Mouse (Mus musculus) frontal cortex, postnatal 25 days (tissue): ENCODE measurements around the gene Ferd3l.

Experiments
- DNase-seq, 2 experiments: peaks; one replicate each; pipeline ENCODE4 v3.0.0; 2022; ENCODE audit warnings: low spot score in 2 of 2

The Ferd3l gene

DNA sequence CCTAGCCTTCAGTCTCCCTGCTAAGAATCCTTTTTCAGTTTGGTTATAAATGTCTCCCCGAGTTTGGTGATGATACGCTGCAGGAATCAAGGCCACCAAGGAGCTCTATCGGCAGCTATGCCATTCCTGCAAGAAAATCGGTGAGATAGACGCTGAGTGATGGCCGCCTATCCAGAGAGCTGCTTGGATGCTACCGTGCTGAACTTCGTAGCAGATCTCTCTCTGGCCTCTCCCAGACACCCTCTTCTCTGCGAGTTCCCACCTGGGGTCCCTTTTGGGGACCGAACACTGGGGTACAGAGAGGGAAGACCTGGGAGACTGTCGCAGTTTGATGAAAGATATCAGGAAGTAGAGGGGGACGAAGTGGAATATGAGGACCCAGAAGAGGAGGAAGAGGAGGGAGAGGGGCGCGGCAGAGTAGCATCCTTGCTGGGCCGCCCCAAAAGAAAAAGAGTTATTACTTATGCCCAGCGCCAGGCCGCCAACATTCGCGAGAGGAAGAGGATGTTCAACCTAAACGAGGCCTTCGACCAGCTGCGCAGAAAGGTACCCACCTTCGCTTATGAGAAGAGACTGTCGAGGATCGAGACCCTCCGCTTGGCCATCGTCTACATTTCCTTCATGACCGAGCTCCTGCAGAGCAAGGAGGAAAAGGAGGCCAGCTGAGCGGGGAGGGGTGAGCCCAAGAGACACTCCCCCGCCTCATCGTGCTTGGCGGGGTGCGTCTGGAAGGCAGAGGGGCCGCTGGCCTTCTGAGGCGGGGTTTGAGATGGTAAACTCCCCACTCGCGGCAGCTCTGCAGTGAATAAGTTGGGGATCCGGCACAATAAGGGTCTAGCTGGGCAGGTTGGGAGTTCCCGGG is at the start of gene Ferd3l:
Gene Ferd3l (plus strand): TSS at position 95 of the 862 bp plus-strand sequence.
- no peak for DNase-seq

DNA sequence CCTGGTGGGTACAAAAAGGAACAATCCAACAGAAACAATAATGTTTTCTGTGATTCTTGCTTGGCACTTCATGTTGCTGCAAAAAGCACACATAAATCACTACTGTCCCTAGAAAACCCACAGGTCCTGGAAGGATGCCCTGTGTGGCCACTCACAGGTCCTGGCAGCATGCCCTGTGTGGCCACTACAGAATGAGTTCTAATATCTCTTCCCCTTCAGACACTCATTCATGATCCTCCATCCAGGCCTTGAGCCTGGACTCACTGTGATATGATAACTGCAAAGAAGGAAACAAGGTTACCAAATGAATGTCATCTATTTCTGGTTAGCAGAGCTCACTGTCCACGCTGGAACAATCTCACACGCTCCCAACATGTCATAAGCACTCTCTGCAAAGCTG is 34.3 kb upstream of the Ferd3l start:
- DNase-seq, result no peak

GRCm38 (mm10) chr12:33894621-33895020 is 33.6 kb upstream of the Ferd3l start:
- no peak for DNase-seq

- DNase-seq, result no peak
Observed at GRCm38 (mm10) chr12:33926751-33927150, 1.5 kb upstream of the Ferd3l start.

- peak in 1 of 2 experiments; percentile 4 for DNase-seq
Observed at GRCm38 (mm10) chr12:33927334-33928098, 709 bp upstream of the Ferd3l start.

DNA sequence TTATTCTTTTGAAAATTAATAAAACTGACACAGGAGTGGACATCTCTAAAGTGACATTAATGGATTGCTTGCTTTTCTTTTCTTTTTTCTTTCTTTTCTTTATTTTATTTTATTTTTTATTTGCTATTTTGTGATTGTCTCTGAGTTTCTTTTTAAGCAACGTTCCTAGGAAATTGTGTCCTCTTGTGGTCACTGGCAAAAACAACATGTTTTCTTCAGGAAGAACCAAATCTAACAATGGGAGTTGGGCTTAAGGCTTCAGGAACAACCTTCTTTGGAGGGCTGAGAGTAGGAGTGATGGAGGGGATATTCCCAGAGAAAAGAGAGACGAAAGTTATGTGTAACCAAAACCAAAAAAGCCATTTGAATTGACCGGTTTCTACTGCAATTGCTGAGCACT is 24.6 kb downstream of the Ferd3l start:
- DNase-seq, result no peak

GRCm38 (mm10) chr12:33954931-33955565 is 26.8 kb downstream of the Ferd3l start:
- DNase-seq, result no peak

GRCm38 (mm10) chr12:33955606-33956295 is 27.5 kb downstream of the Ferd3l start:
- no peak for DNase-seq

DNA sequence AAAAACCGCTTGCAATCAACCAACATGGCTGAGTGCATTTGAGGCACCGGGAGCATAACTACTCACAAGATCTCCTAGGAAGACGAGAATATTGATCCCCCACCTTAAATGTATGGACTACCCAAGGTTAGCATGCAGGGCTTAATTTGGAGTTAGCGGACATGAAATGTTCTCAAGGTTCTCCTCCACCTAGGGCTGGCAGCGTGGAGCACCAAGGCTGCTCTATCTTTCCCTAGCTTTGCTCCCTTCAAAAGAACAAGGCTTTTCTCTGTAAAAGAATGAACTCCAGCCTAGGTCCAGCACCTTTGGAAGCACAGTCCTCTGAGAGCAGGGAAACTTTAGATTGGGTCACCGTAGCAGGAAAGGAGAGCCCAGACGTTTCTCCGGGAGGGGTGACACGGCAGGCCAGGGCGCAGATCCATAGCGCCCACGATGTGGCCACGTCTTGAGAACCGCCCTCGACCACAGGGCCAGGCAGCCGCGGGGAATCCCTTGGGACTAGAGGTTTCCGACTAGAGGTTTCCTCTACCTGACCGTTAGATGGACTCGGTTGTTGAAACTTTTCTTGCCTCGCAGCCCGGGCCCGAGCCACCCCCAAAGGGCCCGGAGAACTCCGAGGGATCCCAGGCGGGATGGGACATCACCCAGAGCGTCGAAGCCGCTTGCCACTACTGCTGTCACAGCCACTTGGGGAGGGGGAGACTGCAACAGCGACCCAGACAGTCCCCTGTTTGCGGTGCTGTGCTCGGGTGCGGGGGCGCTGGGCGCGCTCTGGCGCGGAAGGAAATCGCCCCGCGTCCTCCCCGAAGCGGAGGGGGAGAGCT is 28.6 kb downstream of the Ferd3l start:
- DNase-seq, result no peak

DNA sequence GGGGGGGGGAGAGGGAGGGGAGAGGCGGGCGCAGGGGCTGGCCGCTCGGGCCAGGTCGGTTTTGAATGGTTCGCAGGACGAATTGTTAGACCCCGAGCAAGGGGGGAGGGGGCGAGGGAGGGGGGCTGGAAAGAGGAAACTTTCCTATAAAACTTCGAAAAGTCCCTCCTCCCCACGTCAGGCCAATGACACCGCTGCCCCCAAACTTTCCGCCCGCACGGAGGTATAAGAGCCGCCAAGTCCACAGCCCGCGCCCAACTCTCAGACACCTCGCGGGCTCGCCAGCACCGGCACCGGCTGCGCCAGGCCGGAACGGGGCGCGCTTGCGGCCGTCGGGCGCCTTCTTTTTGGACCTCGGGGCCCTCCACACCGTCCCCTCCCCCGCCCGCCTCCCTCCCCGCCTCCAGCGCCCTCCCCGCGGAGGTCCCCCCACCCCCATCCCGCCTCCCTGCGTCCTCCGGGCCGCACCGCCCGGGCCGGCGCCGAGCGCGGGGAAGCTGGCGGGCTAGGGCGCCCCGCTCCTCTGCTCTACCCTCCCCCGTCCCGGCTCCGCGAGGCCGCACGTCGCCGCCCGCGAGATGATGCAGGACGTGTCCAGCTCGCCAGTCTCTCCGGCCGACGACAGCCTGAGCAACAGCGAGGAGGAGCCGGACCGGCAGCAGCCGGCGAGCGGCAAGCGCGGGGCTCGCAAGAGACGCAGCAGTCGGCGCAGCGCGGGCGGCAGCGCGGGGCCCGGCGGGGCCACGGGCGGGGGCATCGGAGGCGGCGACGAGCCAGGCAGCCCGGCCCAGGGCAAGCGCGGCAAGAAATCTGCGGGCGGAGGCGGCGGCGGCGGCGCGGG is 29.4 kb downstream of the Ferd3l start, which contains the start of gene Twist1:
Gene Twist1 (plus strand): TSS at position 272 of the 841 bp plus-strand sequence.
- no peak for DNase-seq

DNA sequence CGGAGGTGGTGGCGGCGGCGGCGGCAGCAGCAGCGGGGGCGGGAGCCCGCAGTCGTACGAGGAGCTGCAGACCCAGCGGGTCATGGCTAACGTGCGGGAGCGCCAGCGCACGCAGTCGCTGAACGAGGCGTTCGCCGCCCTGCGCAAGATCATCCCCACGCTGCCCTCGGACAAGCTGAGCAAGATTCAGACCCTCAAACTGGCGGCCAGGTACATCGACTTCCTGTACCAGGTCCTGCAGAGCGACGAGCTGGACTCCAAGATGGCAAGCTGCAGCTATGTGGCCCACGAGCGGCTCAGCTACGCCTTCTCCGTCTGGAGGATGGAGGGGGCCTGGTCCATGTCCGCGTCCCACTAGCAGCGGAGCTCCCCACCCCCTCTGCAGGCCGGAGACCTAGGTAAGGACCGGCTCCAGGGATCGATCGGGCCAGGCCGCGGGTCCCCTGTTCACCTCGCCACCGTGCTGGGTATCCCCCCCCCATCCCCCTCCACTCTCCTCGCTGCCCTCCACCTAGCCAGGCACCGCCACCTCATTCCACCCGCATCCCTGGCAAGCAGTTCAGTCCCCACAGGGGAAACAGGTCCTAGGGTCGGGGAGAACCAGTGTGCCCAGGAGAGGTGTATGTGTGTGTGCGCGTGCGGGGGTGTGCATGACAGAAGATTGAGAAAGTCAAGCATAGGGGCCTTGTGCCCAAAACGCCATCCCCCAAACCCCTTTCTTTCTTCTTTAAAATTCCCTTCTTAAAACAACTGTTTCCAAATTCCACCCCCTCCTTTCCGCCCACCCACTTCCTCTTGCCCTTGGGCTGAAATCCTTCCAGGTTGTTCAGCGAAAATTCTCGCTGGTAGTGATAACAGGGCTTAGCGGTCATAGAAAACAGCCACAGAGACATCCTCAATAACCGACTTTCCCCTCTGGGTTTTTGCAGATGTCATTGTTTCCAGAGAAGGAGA is 30.3 kb downstream of the Ferd3l start:
- no peak for DNase-seq

DNA sequence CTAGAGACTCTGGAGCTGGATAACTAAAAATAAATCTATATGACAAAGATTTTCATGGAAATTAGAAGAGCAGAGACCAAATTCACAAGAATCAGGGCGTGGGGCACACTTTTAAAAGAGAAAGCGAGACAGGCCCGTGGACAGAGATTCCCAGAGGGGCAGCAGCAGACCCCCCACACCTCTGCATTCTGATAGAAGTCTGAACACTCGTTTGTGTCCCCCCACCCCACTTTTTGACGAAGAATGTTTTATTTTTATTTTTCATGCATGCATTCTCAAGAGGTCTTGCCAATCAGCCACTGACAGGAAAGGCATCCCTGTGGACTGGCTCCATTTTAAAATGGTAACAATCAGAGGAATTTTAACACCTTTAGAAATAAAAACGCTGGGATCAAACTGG is 31.0 kb downstream of the Ferd3l start:
- DNase-seq, result no peak

DNA sequence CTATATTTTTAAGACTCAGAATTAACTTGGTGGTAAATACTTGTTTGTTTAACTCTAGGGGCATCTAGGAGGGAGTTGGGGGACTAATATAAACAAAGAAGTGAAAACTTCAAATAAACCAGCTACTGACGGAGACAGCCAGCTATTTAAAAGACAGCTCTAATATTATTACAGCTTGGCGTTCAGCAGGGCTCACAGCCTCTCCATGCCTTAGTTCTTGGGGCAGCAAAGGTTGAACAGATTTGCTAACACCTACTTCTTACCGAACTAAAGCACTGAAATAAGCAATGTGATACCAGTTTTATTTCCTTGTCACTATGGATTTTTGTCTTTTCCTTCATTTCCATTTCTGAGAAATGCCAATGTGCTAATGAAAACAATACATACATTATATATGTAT is 31.6 kb downstream of the Ferd3l start:
- no peak for DNase-seq

DNA sequence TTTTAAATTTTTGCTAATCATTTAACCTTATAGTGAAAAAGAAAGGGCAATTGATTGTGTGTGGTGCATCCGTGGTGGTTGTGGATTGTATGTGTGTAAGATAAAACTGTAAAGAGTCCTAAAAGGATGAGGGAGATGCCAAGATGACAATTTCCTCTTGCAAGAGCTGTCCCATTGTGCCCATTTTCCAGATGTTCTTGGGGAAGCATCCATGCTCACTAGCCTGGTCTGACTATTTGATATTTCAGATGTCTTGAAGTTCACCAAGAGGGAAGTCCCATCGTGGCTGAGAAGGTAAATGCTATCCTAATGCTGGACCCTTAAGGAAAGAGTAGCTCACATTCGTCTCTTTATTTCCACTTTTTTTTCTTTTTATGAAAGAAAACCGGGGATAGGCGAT is 32.8 kb downstream of the Ferd3l start:
- no peak for DNase-seq

DNA sequence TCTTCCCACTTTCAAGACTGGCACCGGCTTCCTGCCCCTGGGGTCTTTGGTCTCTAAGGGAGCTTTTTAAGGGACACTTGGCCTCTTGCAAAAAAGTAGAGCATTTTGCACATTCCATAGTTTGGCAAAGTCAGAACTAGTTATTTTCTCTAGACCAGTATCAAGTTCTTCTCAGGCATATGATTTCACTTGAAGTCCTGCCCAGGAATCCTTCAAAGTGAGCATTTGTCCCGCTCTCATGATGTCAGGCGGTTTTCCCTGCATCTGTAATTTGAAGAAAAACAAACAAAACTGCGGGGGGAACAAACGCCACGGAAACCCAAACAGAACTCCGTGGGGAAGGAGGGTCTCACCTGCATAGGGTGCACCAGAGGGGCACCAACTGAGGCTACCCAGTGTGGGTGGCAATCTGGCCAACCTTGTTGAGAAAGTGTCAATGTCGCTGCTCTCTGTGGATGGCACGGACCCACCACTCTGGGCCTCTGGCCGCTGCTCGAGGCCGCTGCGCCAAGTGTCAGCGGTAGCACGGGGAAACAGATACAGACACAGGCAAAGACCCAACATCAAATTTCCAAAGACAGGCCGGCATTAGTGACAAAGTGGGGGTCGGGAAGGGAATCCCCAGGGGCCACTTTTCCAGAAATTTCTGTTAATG is 34.0 kb downstream of the Ferd3l start:
- DNase-seq, result no peak

GRCm38 (mm10) chr12:33962773-33963130 is 34.5 kb downstream of the Ferd3l start:
- DNase-seq, result no peak

- no peak for DNase-seq
Observed at GRCm38 (mm10) chr12:33963671-33964369, 35.6 kb downstream of the Ferd3l start.

DNA sequence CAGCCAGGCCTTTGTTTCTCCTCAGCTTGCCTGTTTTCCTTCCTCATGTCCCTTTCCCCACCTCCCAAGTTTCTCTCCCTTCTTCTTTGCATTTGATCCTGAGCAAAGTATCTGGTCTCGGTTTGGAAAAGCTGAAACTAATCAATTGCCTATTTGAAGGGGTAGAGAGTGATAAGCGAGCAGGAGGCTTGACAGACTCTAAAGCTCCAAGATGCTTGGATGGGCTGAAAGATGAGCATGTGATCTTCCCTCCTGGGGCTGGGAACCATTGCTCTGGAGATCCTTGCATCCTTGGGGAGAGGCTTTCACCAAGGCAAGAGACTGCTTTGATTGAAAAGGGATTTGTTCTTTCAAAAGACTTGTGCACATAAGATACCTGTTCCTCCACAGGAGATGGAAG is 36.2 kb downstream of the Ferd3l start:
- no peak for DNase-seq
